Mouse (Mus musculus) liver, adult 2 months (tissue): ENCODE measurements at regions not wholly inside any gene's neighbourhood (a gene's known extent, or its start where the extent isn't known, plus 50 kb on each side); places are given as distances from the start of the nearest gene placed in this dataset.

ENCODE experiments used
- CTCF ChIP-seq: fragments of 200-500 bp; IDR thresholded peaks from 2 replicates; pipeline ENCODE4 v1.5.1; 2011; ENCODE audit warnings: low read depth, low read length, control low read depth
- POLR2A ChIP-seq: fragments of 200-500 bp; IDR thresholded peaks from 2 replicates; pipeline ENCODE4 v1.6.1; 2011; ENCODE audit warnings: low read length, control low read depth; ENCODE audit not compliant: insufficient read depth; ENCODE audit errors: extremely low read depth

DNA sequence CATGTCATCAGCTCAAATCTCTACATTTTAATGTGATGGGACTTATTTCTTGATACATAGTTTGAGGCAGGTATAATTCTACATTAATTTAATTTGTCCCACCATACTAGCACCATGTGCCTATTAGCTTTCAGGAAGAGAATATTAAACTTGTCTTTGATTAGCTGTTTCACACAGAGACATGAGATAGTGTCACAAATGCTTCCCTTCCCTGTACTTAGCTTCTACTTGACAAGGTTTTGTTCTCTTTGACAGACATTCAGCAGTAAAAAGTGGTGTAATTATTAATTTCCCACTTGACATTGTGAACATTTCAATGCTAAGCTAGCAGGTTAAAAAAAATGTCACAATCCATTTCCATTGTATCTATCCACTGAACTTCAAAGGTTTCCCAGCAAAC is 125.3 kb upstream of the Man1a start:
- TF ChIP-seq POLR2A (no peak), CTCF (no peak)
